Comparison of ENCODE assay signal across 12 mouse cellular contexts in the genomic region with DNA sequence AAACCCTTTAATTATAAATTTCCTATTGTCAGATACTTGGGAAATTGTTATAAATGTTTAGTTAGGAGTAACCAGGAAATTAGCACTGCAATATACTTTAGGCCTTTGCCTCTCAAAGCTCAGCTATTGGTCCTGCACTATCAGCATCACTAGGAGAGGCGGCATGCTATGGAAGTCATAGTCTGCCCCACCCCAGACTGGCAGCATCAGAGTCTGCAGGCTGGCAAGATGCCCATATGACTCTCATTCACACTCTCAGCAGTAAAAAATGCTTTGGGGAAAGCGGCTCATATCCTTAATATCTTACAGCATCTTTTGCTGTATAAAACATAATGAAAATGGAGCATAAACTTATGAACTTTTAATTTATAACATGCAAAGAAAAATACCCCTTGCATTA.
"Had no signal": no experiment of that assay in that cellular context is flagged by ENCODE, and none has a peak within 500 bp of the region (broad histone marks: within the 10 kb centered on the region; RNA-seq: fewer than 3 reads in every experiment).

No protein-coding gene starts in this region.

- H3K36me3 ChIP-seq: kidney, embryonic 15.5 days; limb, embryonic 12.5 days; liver, embryonic 13.5 days had no signal

- H3K4me1 ChIP-seq: kidney, embryonic 15.5 days; liver, embryonic 13.5 days had no signal

- DNase-seq: kidney, postnatal 14 days; liver; liver, embryonic 13.5 days; liver, postnatal 0 days; lung, postnatal 36 days; right cerebral cortex, adult 18-20 months; right cerebral cortex, postnatal 25 days; thymus, postnatal 36 days had no signal

- H3K9ac ChIP-seq: kidney, embryonic 15.5 days; limb, embryonic 12.5 days; liver, embryonic 13.5 days; liver, postnatal 0 days had no signal

- ATAC-seq: liver, postnatal 0 days; midbrain, embryonic 16.5 days had no signal

- H3K4me2 ChIP-seq: kidney, embryonic 15.5 days; limb, embryonic 12.5 days; liver, embryonic 13.5 days had no signal

- H3K9me3 ChIP-seq: kidney, embryonic 15.5 days; limb, embryonic 12.5 days; liver, embryonic 13.5 days had no signal

- H3K27me3 ChIP-seq: kidney, embryonic 15.5 days; limb, embryonic 12.5 days; liver, embryonic 13.5 days had no signal

- H3K27ac ChIP-seq: kidney, embryonic 15.5 days; left cerebral cortex, adult 2 months; limb, embryonic 12.5 days; liver, embryonic 13.5 days had no signal

- H3K4me3 ChIP-seq: kidney, embryonic 15.5 days; left cerebral cortex, adult 2 months; limb, embryonic 12.5 days; liver, embryonic 13.5 days had no signal
